ENCODE assay signal across 10 mouse cellular contexts in the genomic region with DNA sequence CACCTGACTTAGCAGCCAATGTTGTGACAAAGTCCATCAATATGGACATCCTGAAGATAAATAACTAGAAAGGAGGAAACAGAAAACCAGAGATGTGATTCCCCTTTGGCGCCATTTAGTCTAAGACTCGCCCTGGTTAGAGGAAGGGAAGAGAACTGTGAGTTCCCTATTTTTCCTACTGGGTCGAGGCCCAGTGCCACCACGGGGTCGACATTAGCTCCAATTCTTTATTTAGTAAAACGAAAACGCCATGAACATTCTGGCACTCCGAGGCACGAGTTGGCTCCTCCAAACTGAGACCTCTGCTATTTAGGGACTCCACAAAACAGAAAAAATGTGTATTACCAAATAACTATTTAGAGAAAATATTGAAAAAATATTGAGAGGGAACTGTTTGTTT.
DNase-seq lines count a peak whose midpoint lies in the region.
"Had no signal": no experiment of that assay in that cellular context is flagged by ENCODE, and none has a peak within 500 bp of the region (broad histone marks: within the 10 kb centered on the region; RNA-seq: fewer than 3 reads in every experiment).

No protein-coding gene starts in this region.

- DNase-seq in cerebellum, adult 18-20 months, result peak; percentile 7 to 11
- DNase-seq in cerebellum, postnatal 4 days (ENCODE audit: low spot score in 2 of 2), result no peak
- DNase-seq in lung, postnatal 14 days, result peak; percentile 30
- no peak for DNase-seq in lung, postnatal 4 days
- peak; percentile 62 to 65 for DNase-seq in cerebellum, postnatal 10 days
- no peak for DNase-seq in gastrocnemius, postnatal 36 days
- DNase-seq in frontal cortex, postnatal 25 days (ENCODE audit: low spot score in 2 of 2), result no peak
- DNase-seq: adrenal gland, postnatal 14 days; gastrocnemius, postnatal 10 days; heart, postnatal 36 days had no signal

- intact Hi-C loops in gastrocnemius, postnatal 36 days (cut with DNase I), result no loop called here

Comparison
In these comparisons a context has a peak if more than half of its experiments do, and no peak if none do; other contexts are left out.
1. DNase-seq: peak in cerebellum, adult 18-20 months (2 of 2), lung, postnatal 14 days (single experiment) and cerebellum, postnatal 10 days (2 of 2); none in cerebellum, postnatal 4 days (0 of 2), lung, postnatal 4 days (0 of 2), gastrocnemius, postnatal 36 days (0 of 2) and frontal cortex, postnatal 25 days (0 of 2).